Mouse (Mus musculus) B cell, adult 2 months (primary cell): ENCODE results near the gene Itih5.

Experiments used
- DNase-seq, 2 experiments: peaks; one replicate each; pipeline ENCODE4 v3.0.0; 2022

Itih5 gene

GRCm38 (mm10) chr2:10169991-10170390 is 16.6 kb downstream of the Itih5 start:
- no peak for DNase-seq

GRCm38 (mm10) chr2:10193553-10193952 is 40.2 kb downstream of the Itih5 start:
- no peak for DNase-seq

- DNase-seq: no peak
Observed at GRCm38 (mm10) chr2:10195162-10195561, 41.8 kb downstream of the Itih5 start.

GRCm38 (mm10) chr2:10199326-10199725 is 46.0 kb downstream of the Itih5 start:
- DNase-seq: no peak

GRCm38 (mm10) chr2:10200736-10201285 is 47.4 kb downstream of the Itih5 start:
- DNase-seq: no peak

GRCm38 (mm10) chr2:10204301-10204700 is 50.9 kb downstream of the Itih5 start:
- no peak for DNase-seq

GRCm38 (mm10) chr2:10213468-10213867 is 60.1 kb downstream of the Itih5 start:
- DNase-seq: no peak

- DNase-seq: no peak
Observed at GRCm38 (mm10) chr2:10215876-10216565, 62.6 kb downstream of the Itih5 start.

- no peak for DNase-seq
Observed at GRCm38 (mm10) chr2:10216566-10217247, 63.3 kb downstream of the Itih5 start.

- DNase-seq: no peak
Observed at GRCm38 (mm10) chr2:10221862-10222261, 68.5 kb downstream of the Itih5 start.

- no peak for DNase-seq
Observed at GRCm38 (mm10) chr2:10226907-10227306, 73.5 kb downstream of the Itih5 start.

- DNase-seq: no peak
Observed at GRCm38 (mm10) chr2:10231971-10232370, 78.6 kb downstream of the Itih5 start.

- DNase-seq: no peak
Observed at GRCm38 (mm10) chr2:10236554-10236953, 83.2 kb downstream of the Itih5 start.

GRCm38 (mm10) chr2:10242970-10243369 is 89.6 kb downstream of the Itih5 start:
- DNase-seq: no peak

GRCm38 (mm10) chr2:10250441-10250840 is 97.1 kb downstream of the Itih5 start:
- DNase-seq: no peak

GRCm38 (mm10) chr2:10250926-10251325 is 97.6 kb downstream of the Itih5 start:
- DNase-seq: no peak

- no peak for DNase-seq
Observed at GRCm38 (mm10) chr2:10251466-10251865, 98.1 kb downstream of the Itih5 start.

- DNase-seq: no peak
Observed at GRCm38 (mm10) chr2:10252016-10252415, 98.6 kb downstream of the Itih5 start.

GRCm38 (mm10) chr2:10253351-10253750 is 100.0 kb downstream of the Itih5 start:
- no peak for DNase-seq

GRCm38 (mm10) chr2:10256949-10257348 is 103.6 kb downstream of the Itih5 start:
- DNase-seq: no peak

GRCm38 (mm10) chr2:10258312-10258711 is 104.9 kb downstream of the Itih5 start:
- DNase-seq: no peak

- DNase-seq: no peak
Observed at GRCm38 (mm10) chr2:10260109-10260508, 106.7 kb downstream of the Itih5 start.

- DNase-seq: no peak
Observed at GRCm38 (mm10) chr2:10261337-10261736, 108.0 kb downstream of the Itih5 start.

- DNase-seq: no peak
Observed at GRCm38 (mm10) chr2:10262722-10263121, 109.4 kb downstream of the Itih5 start.
